Mouse (Mus musculus): ENCODE results near the gene Ms4a6c.
"Not testable (repeated sequence)": the region's sequence is repeated elsewhere in the genome, so short reads cannot be mapped to it uniquely, and the experiment has no call there.

GRCm38 (mm10) chr19:11464795-11465194 lies 4.4 kb upstream of the Ms4a6c start:
- TF ChIP-seq CTCF (IDR thresholded peaks at IDR 0.05; ENCODE audit: borderline replicate concordance, extremely low read depth, insufficient read depth, insufficient read length); POLR2A (IDR thresholded peaks at IDR 0.05; ENCODE audit: borderline replicate concordance, extremely low read depth, insufficient read depth, insufficient read length, poor library complexity, severe bottlenecking): not testable (repeated sequence)
